Mouse (Mus musculus) spleen, adult 2 months (tissue): ENCODE measurements around the gene Gabpb1.

Experiments used
- CTCF ChIP-seq: fragments of 200-500 bp; IDR thresholded peaks from 2 replicates; pipeline ENCODE4 v1.5.1; 2011; ENCODE audit warnings: mild to moderate bottlenecking, inconsistent platforms; ENCODE audit not compliant: insufficient read depth, insufficient read length, insufficient replicate concordance; ENCODE audit errors: extremely low read depth
- POLR2A ChIP-seq: fragments of 200-500 bp; IDR thresholded peaks from 2 replicates; pipeline ENCODE4 v1.6.1; 2011; ENCODE audit warnings: low read depth, low read length, inconsistent platforms

- TF ChIP-seq CTCF, result no peak
- TF ChIP-seq POLR2A, result no peak
Measured at GRCm38 (mm10) chr2:126646461-126646860, 29.7 kb downstream of the Gabpb1 start.
